Mouse (Mus musculus) E14TG2a.4 (cell line): ENCODE measurements around the gene Sh2b3.

Experiments
- H3K27me3 ChIP-seq: 2 replicates; pipeline ENCODE4 v1.6.1; 2014; ENCODE audit warnings: low read length, control low read depth; ENCODE audit not compliant: insufficient read depth
- H3K36me3 ChIP-seq: 2 replicates; pipeline ENCODE4 v1.6.1; 2014; ENCODE audit warnings: low read length, control low read depth; ENCODE audit not compliant: insufficient read depth
- H3K4me1 ChIP-seq: replicated peaks from 2 replicates; pipeline ENCODE4 v1.6.1; 2014; ENCODE audit warnings: low read depth, low read length, control low read depth
- H3K4me3 ChIP-seq: replicated peaks from 2 replicates; pipeline ENCODE4 v1.5.1; 2014; ENCODE audit warnings: mild to moderate bottlenecking, low read length
- H3K9me3 ChIP-seq: 2 replicates; pipeline ENCODE4 v1.6.1; 2014; ENCODE audit warnings: low read length, control low read depth
- CTCF ChIP-seq: conservative IDR thresholded peaks from 2 replicates; pipeline ENCODE4 v1.5.1; 2014; ENCODE audit warnings: low read length
- NANOG ChIP-seq: IDR thresholded peaks from 2 replicates; pipeline ENCODE4 v1.6.1; 2014; ENCODE audit warnings: borderline replicate concordance, low read length, mixed read lengths
- POU5F1 ChIP-seq: IDR thresholded peaks from 2 replicates; pipeline ENCODE4 v1.6.1; 2014; ENCODE audit warnings: low read length, borderline replicate concordance

Sh2b3 gene

GRCm38 (mm10) chr5:121870832-121871231 is 33.4 kb upstream of the Sh2b3 start:
- peaks cover 54% of the 10 kb centered on the region for H3K4me1 ChIP-seq
- H3K9me3 ChIP-seq: no peaks in the 10 kb centered on the region
- TF ChIP-seq CTCF: no peak
- no peak for TF ChIP-seq NANOG
- TF ChIP-seq POU5F1: no peak
- no peaks in the 10 kb centered on the region for H3K36me3 ChIP-seq
- peaks cover 40% of the 10 kb centered on the region for H3K27me3 ChIP-seq
- H3K4me3 ChIP-seq: no peak overlapping the region

DNA sequence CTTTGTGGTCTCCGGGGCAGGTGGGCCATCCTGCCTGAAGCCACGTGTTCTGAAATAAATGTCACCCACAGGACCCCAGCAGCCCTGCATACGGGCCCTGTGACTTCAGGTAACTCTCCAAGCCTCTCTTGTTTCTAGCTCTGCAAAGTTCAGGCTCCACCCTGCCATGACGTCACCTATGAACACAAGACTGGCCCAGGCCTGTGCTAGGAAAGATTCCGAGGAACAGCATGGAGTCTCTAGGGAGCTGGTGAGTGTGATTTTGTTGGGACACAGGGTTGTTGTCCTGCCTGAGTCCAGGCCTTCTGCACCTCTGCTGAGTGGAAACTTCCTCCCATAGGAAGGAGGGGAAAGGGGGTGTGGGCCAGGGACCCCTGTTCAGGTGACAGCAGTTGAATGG is 30.5 kb upstream of the Sh2b3 start:
- peaks cover 31% of the 10 kb centered on the region for H3K27me3 ChIP-seq
- H3K4me1 ChIP-seq: peaks cover 61% of the 10 kb centered on the region
- H3K4me3 ChIP-seq: peak overlapping the region; percentile 3; the same call in 1 of the 2 replicates
- H3K9me3 ChIP-seq: no peaks in the 10 kb centered on the region
- no peaks in the 10 kb centered on the region for H3K36me3 ChIP-seq
- TF ChIP-seq CTCF: no peak
- no peak for TF ChIP-seq POU5F1
- TF ChIP-seq NANOG: no peak

DNA sequence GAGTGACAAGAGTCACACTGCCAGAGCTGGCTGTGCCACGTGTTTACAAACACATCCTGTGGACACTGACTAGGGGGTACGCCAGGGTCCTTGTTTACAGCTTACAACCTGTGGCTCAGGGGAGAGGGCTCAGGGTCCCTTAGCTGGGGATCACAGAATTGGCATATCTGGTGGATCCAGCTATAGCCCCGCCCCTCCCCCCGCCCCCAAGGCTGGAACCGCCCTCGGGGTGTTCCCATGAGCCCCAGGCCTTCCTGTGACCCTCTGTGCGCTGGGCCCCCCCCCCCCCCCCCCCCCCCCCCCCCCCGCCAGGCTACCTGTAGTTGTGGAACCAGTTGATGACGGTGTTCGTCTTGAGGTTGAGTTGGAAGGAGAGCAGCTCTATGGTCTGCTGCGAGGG is 26.9 kb upstream of the Sh2b3 start:
- Histone ChIP-seq H3K27me3 (peaks cover 34% of the 10 kb centered on the region), H3K4me3 (peak overlapping the region; percentile 65), H3K4me1 (peaks cover 46% of the 10 kb centered on the region), H3K9me3 (0 out of 2 replicates have a peak, but pooled peaks cover 4% of the 10 kb centered on the region), H3K36me3 (no peaks in the 10 kb centered on the region)
- TF ChIP-seq POU5F1 (no peak), CTCF (no peak), NANOG (no peak)

DNA sequence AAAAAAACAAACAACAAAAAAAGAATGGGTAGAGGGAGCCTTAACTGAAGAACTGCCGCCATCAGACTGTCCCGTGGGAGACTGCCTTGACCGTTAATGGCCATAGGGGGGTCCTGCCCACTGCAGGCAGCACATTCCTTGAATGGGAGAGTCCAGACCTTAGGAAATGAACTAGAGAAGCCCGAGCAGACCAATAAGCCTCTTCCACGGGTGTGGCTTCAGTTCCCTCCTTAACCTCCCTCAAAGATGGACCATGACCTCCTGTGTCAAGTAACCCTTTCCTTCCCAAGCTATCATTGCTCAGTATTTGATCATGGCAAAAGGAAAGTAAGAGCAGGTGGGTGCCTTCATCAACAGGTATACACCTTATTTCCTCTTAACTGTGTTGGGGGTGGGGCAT is 24.5 kb upstream of the Sh2b3 start:
- Histone ChIP-seq H3K36me3 (no peaks in the 10 kb centered on the region), H3K9me3 (0 out of 2 replicates have a peak, but pooled peaks cover 4% of the 10 kb centered on the region), H3K27me3 (peaks cover 17% of the 10 kb centered on the region; the same call in 1 of the 2 replicates), H3K4me1 (peaks cover 32% of the 10 kb centered on the region), H3K4me3 (no peak overlapping the region)
- TF ChIP-seq POU5F1 (no peak), NANOG (no peak), CTCF (no peak)

DNA sequence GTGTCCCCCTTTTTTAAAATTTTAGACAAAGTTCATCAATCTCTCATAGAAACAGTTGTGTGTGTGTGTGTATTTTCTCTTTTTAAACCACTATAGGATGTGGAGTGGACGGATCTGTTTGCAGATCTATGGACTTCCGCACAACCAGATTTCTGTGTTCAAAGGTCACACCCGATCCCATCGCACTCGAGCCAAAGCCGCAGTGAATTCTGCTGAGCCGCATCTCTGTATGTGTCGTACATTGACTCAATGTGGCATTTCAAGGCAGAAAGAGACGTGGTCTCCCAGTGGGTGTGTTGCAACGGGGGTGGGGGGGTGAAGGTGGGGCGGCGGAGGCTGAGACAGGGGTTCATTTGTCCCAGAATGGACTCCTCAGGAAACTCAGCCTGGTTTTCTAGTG is 21.0 kb upstream of the Sh2b3 start:
- Histone ChIP-seq H3K4me3 (no peak overlapping the region), H3K4me1 (peaks cover 24% of the 10 kb centered on the region), H3K9me3 (0 out of 2 replicates have a peak, but pooled peaks cover 4% of the 10 kb centered on the region), H3K27me3 (peaks cover 13% of the 10 kb centered on the region; the same call in 1 of the 2 replicates), H3K36me3 (peaks cover 10% of the 10 kb centered on the region)
- no peak for TF ChIP-seq POU5F1
- TF ChIP-seq CTCF: no peak
- TF ChIP-seq NANOG: no peak

DNA sequence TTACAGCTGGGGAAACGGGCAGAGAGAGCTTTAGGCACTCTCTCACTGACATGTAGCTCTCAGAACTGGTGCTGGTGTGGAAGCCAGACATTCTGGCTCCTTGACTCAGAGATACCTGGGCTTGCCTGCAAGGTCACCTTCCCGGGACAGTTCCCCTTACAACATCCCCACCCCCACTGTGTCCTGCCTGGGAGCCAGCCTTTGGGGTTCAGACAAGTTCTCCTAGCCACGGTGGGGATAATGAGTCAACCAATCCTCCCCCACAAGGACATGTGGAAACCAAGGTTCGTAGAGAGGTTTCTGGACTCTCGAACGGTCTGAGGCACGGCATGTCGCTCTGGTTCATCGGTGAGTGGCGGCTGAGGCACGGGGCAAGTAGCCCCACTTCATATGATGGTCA is 19.3 kb upstream of the Sh2b3 start:
- H3K4me1 ChIP-seq: peaks cover 35% of the 10 kb centered on the region
- peaks cover 30% of the 10 kb centered on the region for H3K27me3 ChIP-seq
- H3K9me3 ChIP-seq: 0 out of 2 replicates have a peak, but pooled peaks cover 4% of the 10 kb centered on the region
- H3K36me3 ChIP-seq: peaks cover 14% of the 10 kb centered on the region
- TF ChIP-seq NANOG (no peak), CTCF (no peak), POU5F1 (no peak)
- no peak overlapping the region for H3K4me3 ChIP-seq

GRCm38 (mm10) chr5:121854768-121855167 is 17.3 kb upstream of the Sh2b3 start:
- Histone ChIP-seq H3K9me3 (no peaks in the 10 kb centered on the region), H3K27me3 (peaks cover 38% of the 10 kb centered on the region), H3K4me1 (peaks cover 55% of the 10 kb centered on the region), H3K36me3 (peaks cover 20% of the 10 kb centered on the region), H3K4me3 (no peak overlapping the region)
- TF ChIP-seq POU5F1 (no peak), NANOG (no peak)

- TF ChIP-seq NANOG (no peak), POU5F1 (no peak), CTCF (no peak)
- H3K9me3 ChIP-seq: no peaks in the 10 kb centered on the region
Measured at GRCm38 (mm10) chr5:121853368-121854051, 16.1 kb upstream of the Sh2b3 start.

More at GRCm38 (mm10) chr5:121853368-121854051, 16.1 kb upstream of the Sh2b3 start:
- Histone ChIP-seq H3K4me3 (peak overlapping the region; percentile 74), H3K36me3 (peaks cover 20% of the 10 kb centered on the region), H3K27me3 (peaks cover 36% of the 10 kb centered on the region), H3K4me1 (peaks cover 60% of the 10 kb centered on the region)
